Mouse (Mus musculus): ENCODE data around the gene Baz1b.
A peak's percentile ranks its signal among the peaks of the same experiment; 100 is the strongest.

Gene Baz1b

DNA sequence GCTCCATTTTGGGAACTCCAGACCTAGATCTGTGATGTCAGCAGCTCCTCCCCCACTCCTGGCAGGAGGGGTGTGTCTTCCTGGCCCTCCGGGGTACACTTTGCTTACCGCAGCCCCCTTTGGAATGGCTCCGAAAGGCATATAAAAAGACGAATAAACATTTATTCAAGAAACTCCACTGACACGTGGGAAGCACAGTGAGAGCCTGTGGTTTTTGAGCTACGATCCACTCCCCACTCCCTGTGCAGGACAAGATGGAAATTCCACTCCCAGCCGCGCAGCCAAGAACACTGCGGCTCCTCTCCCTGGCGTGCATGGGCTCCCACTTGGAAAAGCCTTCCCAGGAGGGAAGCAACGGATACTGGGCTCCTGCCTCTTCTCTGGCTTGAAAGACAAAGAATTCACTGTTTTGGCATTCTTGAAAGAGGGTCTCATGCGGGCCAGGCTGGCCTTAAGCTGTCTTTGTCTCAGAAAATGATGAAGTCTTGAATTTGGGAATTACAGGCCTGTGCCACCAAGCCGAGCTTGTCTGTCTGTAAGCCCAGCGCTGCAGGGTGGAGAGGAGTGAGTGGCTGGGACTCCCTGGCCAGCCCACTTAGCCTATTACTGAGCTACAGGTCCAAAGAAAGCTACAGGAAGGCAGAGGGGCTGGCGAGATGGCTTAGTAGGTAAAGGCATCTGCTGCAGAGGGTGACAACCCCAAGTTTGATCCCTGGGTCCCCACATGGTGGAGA is 87.8 kb downstream of the Baz1b start:
- peak; percentile 45 to 52 for DNase-seq (ENCODE audit: low spot score in 2 of 2)

DNA sequence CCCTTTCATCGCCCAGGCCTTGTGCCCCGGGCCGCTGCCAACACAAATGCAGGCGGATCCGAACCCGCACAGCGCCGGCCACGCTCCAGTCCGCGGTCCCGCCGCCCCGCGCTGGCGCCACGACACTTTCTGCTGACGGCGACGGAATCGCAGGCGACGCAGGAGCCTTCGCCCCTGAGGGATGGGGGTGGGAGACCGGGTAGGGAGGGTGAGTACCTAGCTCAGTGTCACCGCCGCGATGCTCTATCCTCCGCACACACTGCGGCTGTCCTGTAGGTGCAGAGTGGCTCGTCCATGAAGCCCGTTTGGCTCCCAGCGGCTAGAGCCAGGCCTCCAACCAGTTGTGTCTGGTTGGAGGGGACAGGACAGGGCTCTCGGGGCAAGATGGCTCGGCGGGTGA is 89.5 kb downstream of the Baz1b start:
- peak in 1 of 2 experiments; percentile 36 for DNase-seq (ENCODE audit: low spot score in 2 of 2)

DNA sequence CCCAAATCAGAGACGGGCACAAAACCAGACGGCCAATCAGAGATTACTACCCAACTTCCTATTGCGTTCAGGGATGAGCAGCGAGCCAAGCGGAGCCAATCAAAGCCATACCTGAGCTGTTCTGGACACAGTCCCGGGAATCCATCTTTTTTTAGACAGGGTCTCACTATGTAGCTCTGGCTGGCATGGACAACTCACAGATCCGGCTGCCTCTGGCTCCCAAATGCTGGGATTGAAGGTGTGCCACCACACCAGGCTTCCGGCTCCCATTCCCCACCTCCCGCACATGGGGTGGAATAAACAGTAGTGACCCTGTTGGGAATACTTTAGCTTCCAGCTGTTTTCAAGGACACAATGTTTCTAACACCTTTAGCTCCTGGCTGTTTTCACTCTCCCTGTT is 93.2 kb downstream of the Baz1b start:
- no peak for DNase-seq (ENCODE audit: low spot score in 2 of 2)

DNA sequence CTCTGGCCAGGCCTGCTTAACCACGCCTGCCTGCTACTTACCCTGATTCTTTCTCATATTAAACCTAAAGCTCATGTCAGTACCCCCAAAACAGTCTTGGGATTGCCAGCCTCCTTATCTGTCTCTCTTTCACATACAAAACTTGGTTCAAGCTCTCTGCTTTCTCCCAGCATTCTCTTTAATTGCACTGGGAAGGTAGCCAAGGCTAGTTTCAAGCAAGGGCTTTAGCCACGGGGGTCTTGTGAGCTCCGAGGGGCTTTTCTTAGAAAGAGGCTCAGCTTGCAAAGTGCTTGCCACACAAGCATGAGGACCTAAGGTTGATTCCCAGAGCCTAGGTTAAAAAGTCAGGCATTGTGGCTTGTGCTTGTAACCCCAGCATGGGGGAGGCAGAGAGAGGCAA is 98.1 kb downstream of the Baz1b start:
- no peak for DNase-seq (ENCODE audit: low spot score in 2 of 2)

DNA sequence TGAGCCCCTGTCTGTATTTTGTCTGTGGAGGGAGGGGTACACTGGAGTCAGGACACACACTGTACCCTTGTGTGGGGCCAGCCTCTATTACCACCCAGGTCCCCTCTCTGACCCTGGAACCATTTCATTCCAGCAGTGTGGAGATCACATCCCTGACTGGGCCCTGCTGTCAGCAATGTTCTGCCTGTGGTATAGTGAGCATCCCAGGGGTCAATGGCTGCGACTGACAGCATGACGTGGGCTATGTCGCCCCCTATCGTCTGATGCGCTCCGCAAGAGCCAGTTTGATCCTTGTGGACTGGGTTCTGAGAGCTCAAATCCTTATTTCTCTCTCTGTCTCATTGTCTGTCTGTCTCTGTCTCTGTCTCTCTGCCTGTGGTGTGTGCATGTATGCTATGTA is 99.1 kb downstream of the Baz1b start:
- peak; percentile 78 to 87 for DNase-seq (ENCODE audit: low spot score in 2 of 2)

DNA sequence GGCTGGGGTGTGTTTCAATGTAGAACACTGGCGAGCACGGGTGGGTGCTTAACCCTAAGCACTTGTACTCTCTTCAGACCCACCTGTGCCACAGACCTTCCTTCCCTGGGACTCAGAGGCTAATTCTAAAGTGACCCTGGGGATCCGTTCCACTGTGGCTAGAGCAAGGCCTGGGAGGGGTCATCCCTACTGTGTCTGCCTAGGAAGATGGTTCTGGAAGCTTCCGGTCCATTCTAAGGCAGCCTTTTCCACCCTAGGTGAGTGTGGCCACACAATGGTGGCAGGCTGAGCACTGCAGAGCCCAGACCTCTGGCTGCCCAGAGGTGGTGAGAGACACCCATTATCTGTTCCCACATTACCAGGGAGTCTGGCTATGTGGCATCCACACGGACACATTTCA is 99.9 kb downstream of the Baz1b start:
- no peak for DNase-seq (ENCODE audit: low spot score in 2 of 2)

DNA sequence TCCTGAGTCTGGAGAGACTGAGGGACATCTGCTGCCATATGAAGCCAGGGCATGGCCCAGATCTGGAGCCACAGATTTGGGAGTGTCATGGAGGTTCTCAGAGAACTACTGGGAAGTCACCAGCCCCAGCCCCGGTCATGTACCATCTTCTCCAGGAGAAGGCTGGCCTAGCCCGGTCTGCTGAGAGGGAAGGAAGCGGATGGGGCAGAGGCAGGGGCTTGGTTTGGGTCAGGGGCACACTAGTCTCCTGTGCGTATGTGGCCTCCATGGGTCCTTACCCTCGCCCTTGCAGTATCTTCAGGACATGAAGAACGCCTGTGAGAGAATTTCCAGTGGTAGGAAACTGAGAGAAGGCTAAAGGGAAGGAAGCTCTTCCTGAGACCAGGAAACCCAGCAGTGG is 103.6 kb downstream of the Baz1b start:
- no peak for DNase-seq (ENCODE audit: low spot score in 2 of 2)

DNA sequence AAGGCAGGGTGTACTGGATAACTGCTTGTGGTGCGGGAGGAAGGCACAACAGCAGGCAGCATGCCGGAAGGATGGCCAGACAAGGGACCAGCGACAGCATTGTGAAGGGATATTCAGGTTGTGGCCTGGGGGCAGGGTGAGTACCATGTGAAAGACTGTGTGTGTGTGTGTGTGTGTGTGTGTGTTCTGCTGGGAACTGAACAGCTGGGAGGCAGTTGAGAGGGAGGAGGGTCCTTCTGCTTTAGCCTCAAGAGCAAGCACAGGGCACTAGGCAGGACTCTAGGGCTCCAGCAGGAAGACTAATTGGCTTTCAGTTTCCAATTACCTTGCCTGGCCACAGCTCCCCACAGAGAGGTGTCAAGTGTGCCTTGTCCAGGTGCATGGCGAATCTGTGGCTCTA is 104.1 kb downstream of the Baz1b start:
- DNase-seq (ENCODE audit: low spot score in 2 of 2), result no peak

DNA sequence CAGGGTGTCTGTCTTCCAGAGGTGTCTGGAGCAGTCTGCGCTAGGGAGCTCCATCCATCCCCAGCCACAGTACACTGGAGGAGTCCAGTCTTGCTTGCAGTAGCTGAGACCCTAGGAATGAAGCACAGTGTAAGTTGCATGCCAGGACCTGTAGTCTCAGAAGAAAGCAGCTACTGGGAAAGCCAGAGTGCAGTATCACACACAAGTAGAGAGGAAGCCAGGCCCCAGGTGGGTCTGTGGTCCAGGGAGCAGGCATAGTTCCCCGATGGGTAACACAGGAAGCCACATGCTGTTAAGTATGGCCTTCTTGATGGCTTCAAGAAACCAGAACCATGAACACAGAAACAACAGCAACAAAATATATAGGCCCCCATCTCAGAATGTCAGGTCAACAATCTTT is 104.9 kb downstream of the Baz1b start:
- DNase-seq (ENCODE audit: low spot score in 2 of 2), result no peak
